Mouse (Mus musculus) frontal cortex, adult 2 months (tissue): Measurements from ENCODE around the gene Hip1. TPM values are rescaled to one million over a fixed set of nuclear protein-coding genes. Genes with fewer than 3 reads are reported as not detected.
A peak's percentile ranks its signal among the peaks of the same experiment; 100 is the strongest.
"Not testable (repeated sequence)": the region's sequence is repeated elsewhere in the genome, so short reads cannot be mapped to it uniquely, and the experiment has no call there.

Experiments
- DNase-seq, 2 experiments: peaks; one replicate each; pipeline ENCODE4 v3.0.0; 2022; ENCODE audit warnings: low spot score in 1 of 2; ENCODE audit errors: extremely low spot score in 1 of 2
- polyA plus RNA-seq: library from polyadenylated mRNA; depleted of rRNA; stranded (reverse); fragments of >200 nt; gene quantifications from 2 replicates; pipeline ENCODE4 v1.2.3, GENCODE M21; 2012; rRNA removed

Hip1 gene
- polyA plus RNA-seq, 1 experiment = 38.3 TPM

DNA sequence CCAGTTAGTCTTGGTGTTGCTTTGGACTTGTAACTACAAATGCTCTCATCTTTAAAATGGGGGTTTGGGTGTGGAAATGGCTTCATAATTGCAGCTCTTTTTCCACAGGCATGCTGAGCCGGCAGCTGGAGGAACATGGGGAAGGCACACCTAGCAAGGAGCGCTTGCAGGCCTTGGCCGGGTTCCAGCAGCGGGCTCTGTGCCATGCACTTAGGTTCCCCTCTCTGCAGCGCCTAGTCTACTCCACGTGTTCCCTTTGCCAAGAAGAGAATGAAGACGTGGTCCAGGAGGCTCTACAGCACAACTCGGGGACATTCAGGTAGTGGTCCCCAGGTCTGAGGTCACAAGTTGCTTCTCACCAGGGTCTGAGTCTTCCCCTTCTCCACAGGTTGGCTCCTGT lies 169.8 kb downstream of the Hip1 start:
- DNase-seq = peak in 1 of 2 experiments; percentile 39

DNA sequence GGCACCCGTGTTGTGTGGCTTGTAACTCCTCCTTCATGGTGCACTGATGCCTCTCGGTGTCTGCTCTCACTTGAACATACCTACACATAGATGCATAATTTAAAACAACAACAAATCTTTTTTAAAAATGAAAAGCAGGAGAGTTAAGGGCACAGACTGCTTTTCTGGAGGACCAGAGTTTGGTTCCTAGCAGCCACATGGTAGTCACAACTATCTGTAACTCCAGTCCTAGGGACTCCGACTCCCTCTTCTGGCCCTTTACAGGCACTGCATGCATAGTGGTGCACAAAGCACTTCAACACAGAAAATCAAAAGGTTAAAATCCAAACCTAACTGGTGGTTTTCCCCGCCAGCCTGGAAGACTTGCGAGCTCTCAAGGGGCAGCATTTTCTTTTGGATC lies 171.3 kb downstream of the Hip1 start:
- no peak for DNase-seq

GRCm38 (mm10) chr5:135371195-135371594 lies 173.7 kb downstream of the Hip1 start:
- no peak for DNase-seq

- peak; percentile 85 to 98 for DNase-seq
Measured at GRCm38 (mm10) chr5:135369787-135370654, 174.9 kb downstream of the Hip1 start, which contains the start of gene Nsun5. Gene Nsun5 (plus strand): TSS chr5:135369953.

DNA sequence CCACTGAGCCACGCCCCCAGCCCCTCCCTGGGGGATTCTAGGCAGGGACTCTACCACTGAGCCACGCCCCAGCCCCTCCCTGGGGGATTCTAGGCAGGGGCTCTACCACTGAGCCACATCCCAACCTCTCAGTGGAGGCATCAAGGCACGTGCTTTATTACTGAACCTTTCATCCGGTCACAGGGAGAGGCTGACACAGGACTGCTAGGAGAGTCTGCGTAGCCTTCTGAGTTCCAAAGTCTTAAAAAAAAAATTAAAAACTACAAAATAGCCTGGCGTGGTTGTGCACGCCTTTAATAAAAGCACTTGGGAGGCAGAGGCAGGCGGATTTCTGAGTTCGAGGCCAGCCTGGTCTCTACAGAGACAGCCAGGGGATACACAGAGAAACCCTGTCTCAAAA lies 175.7 kb downstream of the Hip1 start:
- DNase-seq = not testable (repeated sequence)

GRCm38 (mm10) chr5:135368312-135368711 lies 176.6 kb downstream of the Hip1 start:
- DNase-seq = no peak

GRCm38 (mm10) chr5:135367841-135368240 lies 177.1 kb downstream of the Hip1 start:
- peak in 1 of 2 experiments; percentile 37 for DNase-seq

GRCm38 (mm10) chr5:135363540-135363939 lies 181.4 kb downstream of the Hip1 start:
- DNase-seq = no peak

DNA sequence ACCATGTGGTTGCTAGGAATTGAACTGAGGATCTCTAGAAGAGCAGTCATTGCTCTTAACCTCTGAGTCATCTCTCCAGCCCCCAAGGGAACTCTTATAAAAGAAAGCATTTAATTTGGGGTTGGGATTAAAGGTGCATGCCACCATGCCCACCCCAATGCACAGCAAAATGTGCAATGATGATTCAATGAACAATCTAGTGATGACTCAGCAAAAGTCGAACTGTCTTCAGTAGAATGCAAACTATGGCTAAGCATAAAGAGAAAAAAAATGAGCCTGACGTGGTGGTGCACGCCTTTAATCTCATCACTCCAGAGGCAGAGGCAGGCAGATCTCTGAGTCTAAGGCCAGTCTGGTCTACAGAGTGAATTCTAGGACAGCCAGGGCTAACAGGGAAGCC lies 182.3 kb downstream of the Hip1 start:
- no peak for DNase-seq

GRCm38 (mm10) chr5:135359772-135360171 lies 185.1 kb downstream of the Hip1 start:
- DNase-seq = no peak

DNA sequence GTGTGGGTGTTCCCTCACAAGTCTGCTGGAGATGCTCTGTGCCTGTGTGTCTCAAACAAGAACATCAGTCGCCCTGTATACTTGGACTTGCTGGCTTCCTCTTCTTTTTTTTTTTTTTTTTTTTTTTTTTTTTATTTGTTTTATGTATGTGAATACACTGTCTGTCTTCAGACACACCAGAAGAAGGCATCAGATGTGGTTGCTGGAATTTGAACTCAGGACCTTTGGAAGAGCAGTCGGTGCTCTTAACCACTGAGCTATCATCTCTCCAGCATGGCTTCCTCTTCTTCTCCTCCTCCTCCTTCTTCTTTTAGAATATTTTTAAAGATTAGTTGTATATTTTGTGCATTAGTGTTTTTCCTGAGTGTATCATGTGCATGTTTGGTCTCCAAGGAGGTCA lies 187.4 kb downstream of the Hip1 start:
- DNase-seq = no peak

Other genes starting within 250 kb of the Hip1 start
- 0.16 and 0.17 TPM in 2 replicates for gene Fkbp6, start 195.1 kb downstream of the Hip1 start, polyA plus RNA-seq
- not detected in 2 replicates for gene Trim50, start 191.8 kb downstream of the Hip1 start, polyA plus RNA-seq
- 34.8 and 37.7 TPM in 2 replicates for gene Nsun5, start 175.2 kb downstream of the Hip1 start, polyA plus RNA-seq
- 26.8 and 27.1 TPM in 2 replicates for gene Pom121, start 150.6 kb downstream of the Hip1 start, polyA plus RNA-seq
- gene Ccl26, start 18.4 kb upstream of the Hip1 start, polyA plus RNA-seq = not detected in 2 replicates
- 0.23 and 0.60 TPM in 2 replicates for gene Ccl24, start 27.9 kb upstream of the Hip1 start, polyA plus RNA-seq
- 79.5 and 80.0 TPM in 2 replicates for gene Rhbdd2, start 87.5 kb upstream of the Hip1 start, polyA plus RNA-seq
- 106 and 108 TPM in 2 replicates for gene Por, start 124.9 kb upstream of the Hip1 start, polyA plus RNA-seq
- gene Tmem120a, start 199.3 kb upstream of the Hip1 start, polyA plus RNA-seq = 13.0 and 13.7 TPM in 2 replicates
- gene Styxl1, start 233.3 kb upstream of the Hip1 start, polyA plus RNA-seq = 0.14 TPM in 1 of 2 replicates, not detected in the other
- 500 and 513 TPM in 2 replicates for gene Mdh2, start 233.4 kb upstream of the Hip1 start, polyA plus RNA-seq